Mouse (Mus musculus) bone marrow, adult 2 months (tissue): ENCODE measurements around the gene Cox6a1.

ENCODE experiments used
- CTCF ChIP-seq: fragments of 200-500 bp; IDR thresholded peaks from 2 replicates; pipeline ENCODE4 v1.5.1; 2011; ENCODE audit warnings: low read length, control low read depth; ENCODE audit not compliant: control insufficient read depth, insufficient read depth
- POLR2A ChIP-seq: fragments of 200-500 bp; IDR thresholded peaks from 2 replicates; pipeline ENCODE4 v1.6.1; 2011; ENCODE audit warnings: low read depth, mild to moderate bottlenecking, control low read depth, low read length, borderline replicate concordance; ENCODE audit not compliant: control insufficient read depth

DNA sequence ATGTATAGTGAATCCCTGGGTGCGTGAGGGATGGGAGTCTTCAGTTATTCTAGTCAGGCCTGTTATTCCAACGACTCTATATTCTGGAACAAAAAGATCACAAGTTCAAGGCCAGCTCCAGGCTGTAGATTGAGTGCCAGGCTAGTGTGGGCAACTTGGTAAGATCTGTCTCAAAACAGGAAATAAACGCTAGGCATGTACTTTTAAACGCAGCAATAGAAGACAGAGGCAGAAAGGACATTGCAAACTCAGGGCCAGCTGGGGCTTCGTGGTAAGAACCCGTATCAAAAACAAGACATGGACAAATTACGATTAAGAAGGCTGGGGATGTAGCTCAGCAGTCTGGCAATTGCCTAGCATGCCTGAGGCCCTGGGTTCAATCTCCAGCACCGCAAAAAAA is 10.7 kb upstream of the Cox6a1 start:
- TF ChIP-seq CTCF (no peak), POLR2A (no peak)
